Mouse (Mus musculus): ENCODE data around the gene Itprid2. TPM values are rescaled to one million over a fixed set of nuclear protein-coding genes. Genes with fewer than 3 reads are reported as not detected.

Itprid2 gene
- polyA plus RNA-seq, 1 experiment from 2014 or later = 3.6 TPM

GRCm38 (mm10) chr2:79695190-79695589 is 60.0 kb downstream of the Itprid2 start:
- 91% methylated on average over 4 of the region's 4 CpGs for WGBS
- no peaks in the 10 kb centered on the region for H3K36me3 ChIP-seq (replicated peaks)
- no peak overlapping the region for H3K4me3 ChIP-seq
- no peaks in the 10 kb centered on the region for H3K4me1 ChIP-seq
- H3K9me3 ChIP-seq = no peaks in the 10 kb centered on the region
- H3K27me3 ChIP-seq (ENCODE audit: poor library complexity, severe bottlenecking) = no peaks in the 10 kb centered on the region
- no peak for DNase-seq (ENCODE audit: extremely low spot score, low spot score)
- no peak overlapping the region for H3K27ac ChIP-seq

GRCm38 (mm10) chr2:79695939-79696338 is 60.8 kb downstream of the Itprid2 start:
- H3K9me3 ChIP-seq = no peaks in the 10 kb centered on the region
- no peak for DNase-seq (ENCODE audit: extremely low spot score, low spot score)
- H3K36me3 ChIP-seq (replicated peaks) = no peaks in the 10 kb centered on the region
- 95% methylated on average over 12 of the region's 12 CpGs for WGBS
- H3K27ac ChIP-seq = no peak overlapping the region
- no peaks in the 10 kb centered on the region for H3K27me3 ChIP-seq (ENCODE audit: poor library complexity, severe bottlenecking)
- no peaks in the 10 kb centered on the region for H3K4me1 ChIP-seq
- H3K4me3 ChIP-seq = no peak overlapping the region

- 89% methylated on average over 10 of the region's 10 CpGs for WGBS
- no peak for DNase-seq (ENCODE audit: extremely low spot score, low spot score)
These were observed 61.5 kb downstream of the Itprid2 start for GRCm38 (mm10) chr2:79696478-79697230.

GRCm38 (mm10) chr2:79698166-79698565 is 63.0 kb downstream of the Itprid2 start:
- WGBS = 79% methylated on average over 2 of the region's 2 CpGs
- H3K4me1 ChIP-seq = no peaks in the 10 kb centered on the region

More at GRCm38 (mm10) chr2:79696478-79697230, 61.5 kb downstream of the Itprid2 start:
- Histone ChIP-seq H3K27ac (no peak overlapping the region), H3K4me1 (no peaks in the 10 kb centered on the region), H3K4me3 (no peak overlapping the region), H3K36me3 (replicated peaks) (no peaks in the 10 kb centered on the region), H3K9me3 (no peaks in the 10 kb centered on the region), H3K27me3 (ENCODE audit: poor library complexity, severe bottlenecking) (no peaks in the 10 kb centered on the region)

GRCm38 (mm10) chr2:79704773-79705172 is 69.6 kb downstream of the Itprid2 start:
- no peak overlapping the region for H3K4me3 ChIP-seq
- no peaks in the 10 kb centered on the region for H3K27me3 ChIP-seq (ENCODE audit: poor library complexity, severe bottlenecking)
- H3K27ac ChIP-seq = no peak overlapping the region
- no peaks in the 10 kb centered on the region for H3K9me3 ChIP-seq
- no peaks in the 10 kb centered on the region for H3K4me1 ChIP-seq
- no peaks in the 10 kb centered on the region for H3K36me3 ChIP-seq (replicated peaks)
- no peak for DNase-seq (ENCODE audit: extremely low spot score, low spot score)
- WGBS = 83% methylated on average over 2 of the region's 2 CpGs

More at GRCm38 (mm10) chr2:79698166-79698565, 63.0 kb downstream of the Itprid2 start:
- no peaks in the 10 kb centered on the region for H3K36me3 ChIP-seq (replicated peaks)
- no peaks in the 10 kb centered on the region for H3K27me3 ChIP-seq (ENCODE audit: poor library complexity, severe bottlenecking)
- H3K9me3 ChIP-seq = no peaks in the 10 kb centered on the region
- no peak overlapping the region for H3K4me3 ChIP-seq
- DNase-seq (ENCODE audit: extremely low spot score, low spot score) = no peak
- no peak overlapping the region for H3K27ac ChIP-seq

GRCm38 (mm10) chr2:79707575-79707974 is 72.4 kb downstream of the Itprid2 start, which contains the start of gene Ppp1r1c:
Ppp1r1c (plus strand) TSS chr2:79707780.
- no peaks in the 10 kb centered on the region for H3K4me1 ChIP-seq
- H3K27ac ChIP-seq = no peak within 1 kb of the TSS
- no peak for DNase-seq (ENCODE audit: extremely low spot score, low spot score)
- no peaks in the 10 kb centered on the region for H3K27me3 ChIP-seq (ENCODE audit: poor library complexity, severe bottlenecking)
- 93% methylated on average over 6 of the region's 6 CpGs for WGBS
- H3K4me3 ChIP-seq = no peak within 1 kb of the TSS
- no peaks in the 10 kb centered on the region for H3K9me3 ChIP-seq
- no peaks in the 10 kb centered on the region for H3K36me3 ChIP-seq (replicated peaks)

- peaks cover 13% of the 10 kb centered on the region for H3K4me1 ChIP-seq
- 91% methylated on average over 3 of the region's 3 CpGs for WGBS
- DNase-seq (ENCODE audit: extremely low spot score, low spot score) = no peak
- no peaks in the 10 kb centered on the region for H3K27me3 ChIP-seq (ENCODE audit: poor library complexity, severe bottlenecking)
- no peaks in the 10 kb centered on the region for H3K36me3 ChIP-seq (replicated peaks)
- no peak overlapping the region for H3K4me3 ChIP-seq
- H3K9me3 ChIP-seq = no peaks in the 10 kb centered on the region
- no peak overlapping the region for H3K27ac ChIP-seq
These were observed 78.5 kb downstream of the Itprid2 start for GRCm38 (mm10) chr2:79713662-79714091.

GRCm38 (mm10) chr2:79714745-79715144 is 79.6 kb downstream of the Itprid2 start:
- Histone ChIP-seq H3K27me3 (ENCODE audit: poor library complexity, severe bottlenecking) (no peaks in the 10 kb centered on the region), H3K9me3 (no peaks in the 10 kb centered on the region), H3K4me1 (peaks cover 13% of the 10 kb centered on the region), H3K27ac (no peak overlapping the region), H3K36me3 (replicated peaks) (no peaks in the 10 kb centered on the region), H3K4me3 (no peak overlapping the region)
- WGBS = 93% methylated on average over 6 of the region's 6 CpGs
- no peak for DNase-seq (ENCODE audit: extremely low spot score, low spot score)

GRCm38 (mm10) chr2:79715925-79716324 is 80.8 kb downstream of the Itprid2 start:
- 70% methylated on average over 2 of the region's 2 CpGs for WGBS
- DNase-seq (ENCODE audit: extremely low spot score, low spot score) = no peak
- H3K9me3 ChIP-seq = no peaks in the 10 kb centered on the region

GRCm38 (mm10) chr2:79717846-79718245 is 82.7 kb downstream of the Itprid2 start:
- Histone ChIP-seq H3K4me3 (no peak overlapping the region), H3K27ac (no peak overlapping the region), H3K9me3 (no peaks in the 10 kb centered on the region), H3K36me3 (replicated peaks) (no peaks in the 10 kb centered on the region), H3K4me1 (peaks cover 13% of the 10 kb centered on the region), H3K27me3 (ENCODE audit: poor library complexity, severe bottlenecking) (no peaks in the 10 kb centered on the region)
- no peak for DNase-seq (ENCODE audit: extremely low spot score, low spot score)

More at GRCm38 (mm10) chr2:79715925-79716324, 80.8 kb downstream of the Itprid2 start:
- Histone ChIP-seq H3K27ac (no peak overlapping the region), H3K4me1 (peaks cover 13% of the 10 kb centered on the region), H3K27me3 (ENCODE audit: poor library complexity, severe bottlenecking) (no peaks in the 10 kb centered on the region), H3K36me3 (replicated peaks) (no peaks in the 10 kb centered on the region), H3K4me3 (no peak overlapping the region)

- Histone ChIP-seq H3K4me1 (no peaks in the 10 kb centered on the region), H3K27ac (no peak overlapping the region), H3K27me3 (ENCODE audit: poor library complexity, severe bottlenecking) (no peaks in the 10 kb centered on the region), H3K36me3 (replicated peaks) (no peaks in the 10 kb centered on the region), H3K9me3 (no peaks in the 10 kb centered on the region), H3K4me3 (no peak overlapping the region)
- 91% methylated on average over 1 of the region's 1 CpGs for WGBS
- DNase-seq (ENCODE audit: extremely low spot score, low spot score) = no peak
These were observed 87.3 kb downstream of the Itprid2 start for GRCm38 (mm10) chr2:79722415-79722814.
